Mouse (Mus musculus) layer of hippocampus, postnatal 14 days (tissue): ENCODE measurements around the gene Cog6. TPM values are rescaled to one million over a fixed set of nuclear protein-coding genes. Genes with fewer than 3 reads are reported as not detected.
A peak's percentile ranks its signal among the peaks of the same experiment; 100 is the strongest.

ENCODE experiments used
- DNase-seq, 2 experiments: peaks; one replicate each; pipeline ENCODE4 v3.0.0; 2021 to 2022; ENCODE audit warnings: low spot score in 2 of 2, mixed read lengths in 1 of 2
- long read RNA-seq, 2 experiments: library from polyadenylated mRNA; stranded (forward); transcript quantifications; one replicate each; pipeline ENCODE4 v2.0.0; 2021
- total RNA-seq, 2 experiments: library from RNA; stranded (reverse); gene quantifications; 2 replicates each; pipeline ENCODE4 v1.2.3; 2021

Cog6 gene
- total RNA-seq, result 10 to 100 TPM; 30.5 to 31.1 TPM
- long read RNA-seq, experiment 1, transcript Cog6-201 (19 exons, 3,182 nt), result major isoform, 33 of 37 reads
- long read RNA-seq, experiment 1, partial matches to known transcripts, result 1 of 37 reads
- long read RNA-seq, experiment 1, other reads (novel, unspliced or antisense), result 2 of 37 reads
- long read RNA-seq, experiment 2, transcript Cog6-201 (19 exons, 3,182 nt), result major isoform, 46 of 53 reads
- long read RNA-seq, experiment 2, partial matches to known transcripts, result 3 of 53 reads
- long read RNA-seq, experiment 2, other reads (novel, unspliced or antisense), result 4 of 53 reads

GRCm38 (mm10) chr3:53016436-53017340 is at the start of gene Cog6:
TSS of gene Cog6 (minus strand) at chr3:53017237.
- peak; percentile 84 to 87 for DNase-seq

DNA sequence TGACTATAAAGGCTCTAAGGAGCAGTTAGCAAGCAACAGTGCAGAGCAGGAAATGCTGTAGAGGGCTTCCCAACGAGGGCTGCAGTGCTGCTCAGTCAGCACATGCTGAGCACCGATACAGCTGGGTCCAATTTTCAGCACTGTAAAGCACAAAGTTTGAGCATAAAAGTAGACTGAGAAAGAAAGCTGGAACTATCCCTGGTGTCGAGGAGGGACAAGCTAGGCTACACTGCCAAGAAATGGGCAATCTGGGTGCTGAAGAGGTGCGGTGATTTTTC is 49.0 kb upstream of the Cog6 start:
- DNase-seq, result no peak

DNA sequence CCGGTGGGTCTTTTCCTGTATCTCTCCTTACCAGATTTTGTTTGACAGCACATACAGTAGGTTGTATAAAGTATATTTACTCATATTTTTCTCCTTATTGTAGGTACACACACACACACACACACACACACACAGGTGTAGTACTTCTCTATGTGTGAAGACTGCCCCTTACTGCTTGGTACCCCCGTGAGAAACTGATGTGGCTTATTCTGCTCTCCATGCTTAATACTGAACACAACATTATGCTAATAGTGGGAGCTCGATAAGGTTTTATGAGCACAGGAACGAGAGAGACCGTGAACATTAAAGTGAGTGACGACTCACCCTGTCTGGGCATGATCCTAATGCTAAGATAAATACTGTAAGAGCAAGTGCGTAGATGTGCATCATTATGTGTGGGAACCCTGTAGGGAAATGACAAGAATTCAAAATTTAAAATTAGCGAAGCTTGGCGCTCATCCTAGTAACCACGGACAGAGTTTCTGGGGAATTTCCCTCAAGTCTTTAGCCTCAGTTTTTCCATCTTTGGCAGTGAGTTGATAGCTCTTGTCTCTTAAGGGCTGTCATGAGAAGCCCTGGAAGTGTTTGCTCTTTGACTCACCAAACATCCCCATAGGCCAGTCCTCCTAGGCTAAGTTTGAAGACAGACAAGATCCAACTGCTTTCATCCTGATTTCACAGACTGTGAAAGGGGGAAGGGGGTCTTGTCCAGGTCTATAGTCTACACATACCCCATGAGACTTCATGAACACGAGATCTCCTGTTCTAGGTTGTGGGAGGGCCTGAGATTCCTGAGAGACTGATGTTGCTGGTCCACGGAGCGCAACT is 48.4 kb upstream of the Cog6 start:
- no peak for DNase-seq

DNA sequence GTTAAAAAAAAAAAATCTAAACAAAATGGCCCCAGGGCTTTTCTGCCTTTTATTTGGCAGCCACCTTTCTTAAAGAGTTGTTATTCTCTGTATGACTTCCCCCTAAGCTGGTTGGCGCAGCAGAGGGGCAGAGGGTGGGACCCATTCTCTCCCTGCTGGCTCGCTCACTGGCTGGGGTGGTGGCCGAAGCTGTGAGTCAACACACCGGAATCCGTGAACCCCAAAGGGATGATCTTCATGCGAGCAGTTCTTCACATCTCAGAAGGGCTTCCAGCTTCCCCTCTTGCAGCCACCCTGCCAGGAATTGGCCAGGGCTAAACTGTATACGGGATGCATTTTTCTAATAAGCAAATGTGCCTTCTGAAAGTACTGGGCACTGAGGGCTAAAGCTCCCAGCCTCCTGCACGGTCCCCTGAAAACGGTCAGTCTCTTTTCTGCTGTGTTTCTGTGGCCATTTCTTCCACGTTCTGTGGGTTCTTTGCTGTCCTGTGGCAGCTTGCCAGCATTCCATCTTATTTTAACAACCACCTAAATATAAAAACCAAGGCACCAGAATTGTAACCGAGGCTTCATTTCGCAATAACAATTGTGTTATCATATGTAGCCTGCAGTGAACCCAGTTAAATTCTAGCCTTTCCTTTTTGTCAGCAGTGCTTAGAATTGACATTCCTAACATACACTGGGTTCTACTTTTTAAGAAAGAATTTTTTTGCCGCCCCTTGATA is 46.5 kb upstream of the Cog6 start:
- no peak for DNase-seq

DNA sequence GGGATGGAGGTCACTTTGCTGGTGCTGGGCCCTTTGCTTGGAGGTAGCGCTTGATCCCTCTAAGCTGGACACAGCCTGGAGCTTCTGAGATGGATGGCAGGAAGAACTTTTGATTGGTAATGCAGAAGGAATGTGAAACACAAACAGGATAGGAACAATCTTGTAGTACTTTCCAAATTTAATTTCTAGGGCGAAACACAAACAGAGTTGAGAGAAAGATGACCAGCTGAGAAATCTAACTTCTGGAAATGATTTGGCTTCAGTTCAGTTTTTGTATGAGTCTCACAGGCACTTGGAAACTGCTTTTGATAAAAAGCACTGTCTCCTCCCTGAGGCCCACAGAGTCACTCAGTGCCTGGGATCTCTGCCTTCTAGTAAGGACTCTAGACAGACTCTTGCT is 42.9 kb upstream of the Cog6 start:
- DNase-seq, result no peak

- DNase-seq, result no peak
Measured at GRCm38 (mm10) chr3:53056430-53056829, 39.4 kb upstream of the Cog6 start.

GRCm38 (mm10) chr3:53052385-53052784 is 35.3 kb upstream of the Cog6 start:
- DNase-seq, result no peak

- DNase-seq, result no peak
Measured at GRCm38 (mm10) chr3:53046371-53046770, 29.3 kb upstream of the Cog6 start.

DNA sequence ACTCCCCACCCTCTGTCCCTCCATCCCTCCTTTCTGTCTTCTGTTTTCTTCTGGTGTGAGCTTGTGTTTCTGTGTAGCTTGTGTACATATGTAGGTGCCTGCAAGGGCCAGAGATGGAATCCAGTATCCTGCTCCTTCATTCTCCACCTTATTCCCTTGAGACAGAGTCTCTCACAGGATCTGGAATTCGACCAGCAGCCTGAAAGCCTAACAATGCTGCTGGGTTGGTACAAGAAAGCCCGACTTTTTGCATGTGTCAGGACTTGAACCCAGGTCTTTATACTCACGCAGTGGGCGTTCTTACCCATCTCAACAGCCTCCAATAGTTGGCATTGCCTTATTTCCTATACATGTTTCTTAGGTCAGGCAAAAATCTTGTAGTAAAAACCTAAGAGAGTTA is 28.7 kb upstream of the Cog6 start:
- DNase-seq, result no peak

DNA sequence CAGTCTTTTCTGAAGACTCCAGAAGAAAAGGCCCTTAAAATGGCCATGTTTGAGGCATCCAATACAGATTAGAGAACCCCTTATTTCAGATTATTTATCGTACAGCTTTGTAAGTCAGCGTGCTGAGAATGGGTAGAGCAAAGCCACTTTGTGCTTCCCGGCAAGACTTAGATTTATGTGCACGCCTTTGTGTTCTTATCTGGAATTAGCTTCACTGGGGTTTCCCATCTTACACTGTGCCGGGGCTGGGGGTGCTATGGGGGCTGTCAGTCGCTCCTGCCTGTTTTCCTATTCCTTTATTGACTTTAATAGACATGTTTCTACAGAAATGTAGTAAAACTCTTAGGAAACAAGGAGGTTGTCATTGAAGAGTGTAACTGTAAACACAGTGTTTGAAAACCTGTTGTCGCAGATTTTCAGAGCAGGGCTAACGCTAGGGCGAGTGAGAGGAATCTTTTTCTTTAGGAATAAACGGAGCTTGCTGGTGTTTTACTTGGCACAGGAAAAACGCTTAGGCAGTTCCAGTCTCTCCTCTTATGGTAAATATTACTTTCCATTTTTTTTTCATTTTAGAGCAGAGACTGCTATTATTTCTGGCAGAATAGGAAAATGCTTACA is 27.8 kb upstream of the Cog6 start:
- DNase-seq, result no peak

DNA sequence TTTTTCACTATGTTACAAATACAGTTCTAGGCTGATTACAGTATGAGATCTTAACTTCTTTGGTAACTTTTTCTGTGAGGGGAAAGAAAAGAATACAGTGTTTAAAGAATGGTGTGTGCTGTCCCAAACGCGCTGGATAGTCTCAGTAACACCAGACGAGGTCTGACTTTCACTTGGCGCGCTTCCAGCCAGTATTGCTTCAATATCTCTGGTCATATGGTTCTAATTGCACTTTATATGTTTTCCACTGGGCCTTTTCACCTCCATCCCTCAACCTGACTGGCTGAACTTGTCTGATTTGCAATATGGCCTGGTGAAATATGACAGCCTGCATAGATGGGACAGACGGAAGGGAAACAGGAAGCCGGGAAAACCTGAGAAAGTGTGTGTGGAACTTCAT is 27.2 kb upstream of the Cog6 start:
- no peak for DNase-seq

GRCm38 (mm10) chr3:53043206-53043780 is 26.3 kb upstream of the Cog6 start:
- DNase-seq, result no peak

DNA sequence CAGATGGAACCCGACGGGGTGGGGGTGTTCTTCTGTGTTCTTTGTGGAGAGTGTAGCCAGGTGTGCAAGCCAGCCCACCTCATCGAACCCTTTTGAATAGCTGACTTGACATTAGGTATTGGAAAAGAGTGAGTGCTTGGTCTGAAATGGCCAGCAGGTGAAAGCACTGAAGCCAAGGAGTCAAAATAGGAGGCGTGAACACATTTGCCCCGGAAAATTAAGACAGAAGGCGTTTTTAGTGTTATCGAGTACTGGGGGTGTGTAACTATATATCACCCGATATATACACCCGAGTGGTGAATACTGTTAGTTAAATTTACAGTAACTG is 25.2 kb upstream of the Cog6 start:
- DNase-seq, result no peak

GRCm38 (mm10) chr3:53041411-53042239 is 24.6 kb upstream of the Cog6 start, which contains the start of gene Lhfp:
TSS of gene Lhfp (plus strand) at chr3:53041528.
- DNase-seq, result peak; percentile 48 to 57

GRCm38 (mm10) chr3:53040593-53041410 is 23.8 kb upstream of the Cog6 start:
- DNase-seq, result no peak

- DNase-seq, result no peak
Measured at GRCm38 (mm10) chr3:53039746-53040145, 22.7 kb upstream of the Cog6 start.

DNA sequence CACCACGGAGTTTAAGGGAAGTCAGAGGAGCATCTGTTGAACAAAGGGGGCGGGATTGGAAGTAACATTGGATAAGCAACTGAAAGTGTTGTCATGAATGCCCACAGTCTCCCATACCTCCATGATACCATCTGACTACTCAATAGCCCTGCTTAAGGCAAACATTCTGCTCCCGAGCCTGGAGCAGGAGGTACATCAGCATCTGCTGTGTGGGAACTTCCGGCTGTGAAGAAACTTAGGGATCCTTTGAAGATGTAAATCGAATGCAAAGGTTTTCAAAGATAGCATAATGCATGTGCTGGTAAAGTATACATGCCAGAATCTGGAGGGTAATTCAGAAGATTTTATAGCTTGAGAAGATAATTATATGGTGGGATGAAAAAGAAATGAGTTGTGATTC is 21.9 kb upstream of the Cog6 start:
- DNase-seq, result no peak

GRCm38 (mm10) chr3:53036941-53037340 is 19.9 kb upstream of the Cog6 start:
- no peak for DNase-seq

DNA sequence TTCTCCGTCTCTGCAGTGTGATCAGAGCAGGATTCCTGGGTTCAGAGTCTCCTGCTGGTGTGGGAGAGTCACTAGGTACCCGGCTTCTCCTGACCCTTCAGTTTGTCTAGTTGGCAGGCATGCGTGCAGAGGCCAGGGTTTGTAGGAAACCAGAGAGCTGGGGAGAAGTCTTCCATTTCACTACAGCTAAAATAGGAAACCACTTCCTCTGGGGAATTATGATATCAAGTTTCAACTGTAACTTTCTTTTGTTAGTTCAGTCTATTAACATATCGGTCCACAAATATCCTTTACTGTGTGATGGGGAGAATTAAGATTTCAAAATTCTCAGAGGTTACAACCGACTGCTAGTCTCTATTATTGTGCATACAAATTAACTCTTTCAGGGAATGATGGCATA is 19.0 kb upstream of the Cog6 start:
- DNase-seq, result no peak
